Mouse (Mus musculus) erythroid progenitor cell, adult 5-6 weeks (primary cell): ENCODE measurements around the gene Cyp26a1. TPM values are rescaled to one million over a fixed set of nuclear protein-coding genes. Genes with fewer than 3 reads are reported as not detected.

Experiments used
- ATAC-seq: replicated peaks from 2 replicates; pipeline ENCODE4 v1.8.0; 2016; ENCODE audit warnings: moderate number of reproducible peaks, mild to moderate bottlenecking, moderate TSS enrichment, inconsistent platforms; ENCODE audit not compliant: poor library complexity, low FRiP score, severe bottlenecking
- total RNA-seq, 2 experiments: library from RNA; stranded (forward) in 1 of 2; stranded (reverse) in 1 of 2; fragments of 150-400 nt in 1 of 2; fragments of 186-747, 209-891 nt in 1 of 2; gene quantifications; 2 replicates each; pipeline versions ENCODE4 v1.2.3 to v1.2.4; 2015 to 2017; ENCODE audit warnings: low replicate concordance in 2 of 2

Gene Cyp26a1
- total RNA-seq, 2 experiments from 2014 or later, result 1.3 TPM; not detected in 1

DNA sequence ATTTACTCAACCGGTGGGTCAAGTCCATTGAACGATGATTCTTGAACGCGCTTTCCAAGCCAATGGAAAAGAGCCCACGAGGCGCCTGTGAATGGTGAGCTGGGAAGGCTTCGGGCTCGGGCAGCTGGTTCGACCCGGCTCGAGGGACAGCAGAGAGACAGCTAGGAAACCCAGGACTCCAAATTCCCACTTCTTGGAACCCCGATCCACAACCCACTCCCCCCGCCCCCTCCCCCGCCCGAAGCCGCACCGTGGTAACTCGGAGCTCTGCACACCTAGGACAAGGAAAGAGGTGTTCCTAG lies 312 bp upstream of the Cyp26a1 start:
- ATAC-seq, result 0 out of 2 replicates have a peak, but pooled peaks have one; percentile 25

- no peak for ATAC-seq
Measured at GRCm38 (mm10) chr19:37698273-37699160, 919 bp downstream of the Cyp26a1 start.

DNA sequence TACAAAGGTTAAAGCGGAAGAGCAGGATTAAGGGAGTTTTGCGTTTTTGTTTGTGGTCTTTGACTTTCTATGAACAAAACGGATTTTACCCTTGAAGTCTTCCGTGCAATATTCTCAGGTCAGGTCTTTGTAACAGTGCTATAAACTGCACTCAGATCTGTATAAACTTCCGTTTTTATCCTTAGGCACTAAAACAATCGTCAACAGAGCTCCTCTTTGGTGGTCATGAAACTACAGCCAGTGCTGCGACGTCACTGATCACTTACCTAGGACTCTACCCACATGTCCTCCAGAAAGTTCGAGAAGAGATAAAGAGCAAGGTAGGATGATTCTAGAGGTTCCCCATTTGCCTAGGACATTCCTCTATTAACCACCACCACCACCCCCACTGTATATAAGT lies 2.1 kb downstream of the Cyp26a1 start:
- no peak for ATAC-seq

DNA sequence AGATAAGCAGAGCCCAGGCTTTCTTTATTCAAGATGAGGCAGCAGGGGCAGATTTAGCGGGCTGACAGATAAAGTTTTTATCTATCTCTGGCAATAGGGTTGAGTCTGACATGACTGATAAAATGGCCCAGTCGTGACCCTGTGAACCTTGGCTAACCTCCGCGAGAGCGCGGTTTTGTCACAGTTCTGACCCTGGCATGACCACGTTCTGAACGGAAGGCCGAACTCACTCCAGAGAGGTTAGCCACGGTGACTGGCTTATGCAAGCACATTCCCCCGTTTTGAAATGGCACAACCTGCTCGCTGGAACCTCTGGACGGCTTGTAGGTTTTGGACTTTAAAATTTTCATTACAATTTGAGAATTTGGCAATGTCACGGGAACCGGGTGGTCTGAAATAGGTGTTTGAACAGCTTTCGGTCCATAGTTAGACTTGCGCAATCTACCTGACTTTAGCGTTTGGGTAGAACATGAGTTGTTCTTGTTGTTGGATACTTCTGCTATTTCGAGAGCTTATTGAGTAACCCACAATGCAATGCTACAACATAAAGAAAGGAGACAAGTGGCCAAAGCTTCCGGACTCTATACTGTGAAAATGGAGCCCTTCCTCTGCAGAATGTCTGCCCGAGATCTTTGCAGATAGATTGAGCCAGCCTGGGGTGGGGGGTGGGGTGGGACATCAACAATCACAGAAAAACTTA lies 4.9 kb downstream of the Cyp26a1 start:
- ATAC-seq, result no peak

GRCm38 (mm10) chr19:37703902-37704509 lies 6.4 kb downstream of the Cyp26a1 start:
- ATAC-seq, result peak; percentile 70

- no peak for ATAC-seq
Measured at GRCm38 (mm10) chr19:37705722-37706121, 8.1 kb downstream of the Cyp26a1 start.

DNA sequence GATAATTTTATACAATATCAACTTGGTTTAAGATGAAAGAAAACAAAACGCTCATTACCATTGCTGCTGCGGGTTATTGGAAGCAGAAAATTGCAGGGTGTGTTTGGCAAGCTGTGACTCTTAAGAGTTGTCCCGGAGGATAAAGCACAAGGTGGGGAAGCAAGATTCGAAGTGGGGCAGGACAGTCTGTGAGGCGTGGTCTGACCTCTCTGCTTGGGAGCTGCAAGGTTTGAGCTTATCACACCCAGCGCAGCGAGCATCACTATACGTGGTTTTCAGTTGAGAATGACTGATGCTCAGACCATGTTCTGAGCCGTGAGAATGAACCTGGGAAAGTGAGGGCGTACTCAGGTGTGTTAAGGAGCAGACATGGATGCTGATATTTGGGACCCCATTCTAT lies 17.1 kb downstream of the Cyp26a1 start:
- no peak for ATAC-seq

DNA sequence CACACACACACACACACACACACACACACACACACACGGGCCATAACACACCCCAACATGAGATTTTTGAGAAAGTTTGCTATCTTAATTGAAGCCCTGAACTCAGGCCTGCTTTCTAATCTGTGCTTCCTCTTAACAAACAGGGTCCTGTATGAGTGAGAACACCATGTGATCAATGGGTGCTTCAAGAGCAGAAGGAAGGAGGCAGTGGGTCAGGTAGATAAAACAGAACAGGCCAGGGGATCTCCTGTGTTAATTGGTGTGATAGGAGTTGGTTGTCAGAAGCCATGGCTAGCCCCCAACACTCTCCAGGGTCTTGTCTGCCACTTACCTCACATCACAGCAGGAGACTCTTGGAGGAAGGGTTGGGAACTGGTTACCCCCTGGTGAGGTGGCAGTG lies 18.4 kb downstream of the Cyp26a1 start:
- ATAC-seq, result no peak

DNA sequence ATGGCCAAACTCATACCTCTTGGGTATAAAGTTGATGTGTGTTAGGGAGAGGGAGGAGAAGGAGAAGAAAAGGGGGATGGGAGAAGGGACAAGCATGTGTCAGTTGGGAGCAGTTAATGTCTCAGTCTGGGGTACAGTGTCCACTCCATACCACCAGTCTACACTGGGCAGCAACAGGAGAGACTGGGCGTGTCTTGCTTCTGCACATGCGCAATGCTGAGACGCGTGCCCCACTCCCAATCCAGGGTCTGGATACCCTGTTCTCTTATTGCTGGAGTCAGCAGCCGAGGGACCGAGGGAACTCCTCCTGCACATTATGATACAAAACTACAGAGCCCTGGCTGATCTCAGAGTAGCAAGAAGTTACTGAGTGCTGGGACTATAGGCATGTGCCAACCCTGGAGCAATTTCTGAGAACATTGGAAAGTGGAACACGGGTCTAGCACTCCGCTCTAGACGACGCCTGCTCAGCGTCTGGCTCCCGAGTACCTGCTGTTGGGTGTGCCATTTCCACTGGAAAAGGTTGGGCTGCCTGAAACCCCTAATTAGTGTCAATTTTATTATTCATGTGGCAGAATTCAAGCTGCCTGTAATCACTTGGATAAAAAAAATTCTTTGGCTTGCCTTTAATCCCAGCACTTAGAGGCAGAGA lies 19.1 kb downstream of the Cyp26a1 start:
- no peak for ATAC-seq

DNA sequence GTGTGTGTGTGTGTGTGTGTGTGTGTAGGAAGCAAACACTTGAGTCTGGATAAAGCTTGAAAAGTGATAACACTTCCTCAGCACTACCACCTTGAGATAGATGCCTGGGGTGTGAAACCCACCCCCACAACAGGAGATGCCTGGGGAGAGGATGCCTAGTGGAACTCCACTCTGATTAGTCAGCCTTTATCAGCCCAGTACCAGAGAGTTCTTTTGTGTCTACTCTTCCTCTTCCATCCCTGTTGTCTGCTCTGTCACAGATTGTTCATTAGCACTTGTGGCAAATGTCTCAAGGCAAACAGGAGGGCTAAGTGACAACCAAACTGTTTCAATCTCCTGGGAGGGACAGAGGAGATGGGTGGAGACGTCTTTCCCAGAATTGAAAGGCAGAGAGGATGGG lies 21.6 kb downstream of the Cyp26a1 start:
- ATAC-seq, result no peak

- no peak for ATAC-seq
Measured at GRCm38 (mm10) chr19:37724591-37724990, 27.0 kb downstream of the Cyp26a1 start.

- ATAC-seq, result no peak
Measured at GRCm38 (mm10) chr19:37726585-37726984, 29.0 kb downstream of the Cyp26a1 start.

GRCm38 (mm10) chr19:37727366-37727765 lies 29.8 kb downstream of the Cyp26a1 start:
- no peak for ATAC-seq

GRCm38 (mm10) chr19:37735426-37735825 lies 37.8 kb downstream of the Cyp26a1 start:
- no peak for ATAC-seq

DNA sequence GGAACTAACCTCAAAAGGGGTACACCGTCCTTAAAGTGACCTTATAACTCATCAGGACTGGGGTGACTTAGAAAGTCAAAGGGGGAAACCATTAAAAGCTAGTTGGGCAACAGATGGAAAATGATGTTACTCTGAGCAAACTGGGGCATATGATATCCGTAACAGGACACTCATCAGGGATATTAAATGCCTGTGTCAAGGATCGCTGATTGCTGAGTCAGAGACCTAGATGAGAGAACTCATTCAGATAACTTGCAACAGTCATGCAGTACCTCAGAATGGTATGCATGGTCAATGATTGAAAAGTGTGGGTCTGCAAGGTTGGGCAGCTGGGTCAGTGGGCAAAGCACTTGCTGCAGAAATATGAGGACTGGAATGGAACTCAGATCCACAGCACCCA lies 41.0 kb downstream of the Cyp26a1 start:
- ATAC-seq, result no peak

GRCm38 (mm10) chr19:37740043-37740442 lies 42.4 kb downstream of the Cyp26a1 start:
- no peak for ATAC-seq
